Mouse (Mus musculus): ENCODE measurements at regions not wholly inside any gene's neighbourhood (a gene's known extent, or its start where the extent isn't known, plus 50 kb on each side); places are given as distances from the start of the nearest gene placed in this dataset.

GRCm38 (mm10) chr4:12629375-12629821, 457.6 kb upstream of the Fam92a start:
- DNase-seq (ENCODE audit: extremely low spot score in 1 of 2, low spot score in 1 of 2): no peak

- no peak for DNase-seq (ENCODE audit: extremely low spot score in 1 of 2, low spot score in 1 of 2)
These were observed 457.0 kb upstream of the Fam92a start for GRCm38 (mm10) chr4:12628702-12629374.

- DNase-seq (ENCODE audit: extremely low spot score in 1 of 2, low spot score in 1 of 2): no peak
These were observed 455.5 kb upstream of the Fam92a start for GRCm38 (mm10) chr4:12627158-12627871.

GRCm38 (mm10) chr4:12620756-12621270, 449.0 kb upstream of the Fam92a start:
- no peak for DNase-seq (ENCODE audit: extremely low spot score in 1 of 2, low spot score in 1 of 2)

- DNase-seq (ENCODE audit: extremely low spot score in 1 of 2, low spot score in 1 of 2): no peak
These were observed 448.4 kb upstream of the Fam92a start for GRCm38 (mm10) chr4:12620059-12620755.

GRCm38 (mm10) chr4:12616665-12617064, 444.9 kb upstream of the Fam92a start:
- DNase-seq (ENCODE audit: extremely low spot score in 1 of 2, low spot score in 1 of 2): no peak

GRCm38 (mm10) chr4:12611511-12611910, 439.7 kb upstream of the Fam92a start:
- no peak for DNase-seq (ENCODE audit: extremely low spot score in 1 of 2, low spot score in 1 of 2)

GRCm38 (mm10) chr4:12601165-12601919, 429.5 kb upstream of the Fam92a start:
- DNase-seq (ENCODE audit: extremely low spot score in 1 of 2, low spot score in 1 of 2): no peak

- DNase-seq (ENCODE audit: extremely low spot score in 1 of 2, low spot score in 1 of 2): peak; percentile 15 to 69
These were observed 424.1 kb upstream of the Fam92a start for GRCm38 (mm10) chr4:12595801-12596515.

- no peak for DNase-seq (ENCODE audit: extremely low spot score in 1 of 2, low spot score in 1 of 2)
These were observed 421.2 kb upstream of the Fam92a start for GRCm38 (mm10) chr4:12592973-12593372.

GRCm38 (mm10) chr4:12578102-12578501, 406.3 kb upstream of the Fam92a start:
- no peak for DNase-seq (ENCODE audit: extremely low spot score in 1 of 2, low spot score in 1 of 2)

- peak in 1 of 2 experiments; percentile 20 for DNase-seq (ENCODE audit: extremely low spot score in 1 of 2, low spot score in 1 of 2)
These were observed 400.1 kb upstream of the Fam92a start for GRCm38 (mm10) chr4:12571881-12572280.

- DNase-seq (ENCODE audit: extremely low spot score in 1 of 2, low spot score in 1 of 2): no peak
These were observed 398.9 kb upstream of the Fam92a start for GRCm38 (mm10) chr4:12570689-12571088.

- DNase-seq (ENCODE audit: extremely low spot score in 1 of 2, low spot score in 1 of 2): no peak
These were observed 395.8 kb upstream of the Fam92a start for GRCm38 (mm10) chr4:12567643-12568042.

- DNase-seq (ENCODE audit: extremely low spot score in 1 of 2, low spot score in 1 of 2): no peak
These were observed 391.2 kb upstream of the Fam92a start for GRCm38 (mm10) chr4:12563016-12563415.

GRCm38 (mm10) chr4:12560546-12560945, 388.7 kb upstream of the Fam92a start:
- no peak for DNase-seq (ENCODE audit: extremely low spot score in 1 of 2, low spot score in 1 of 2)

- no peak for DNase-seq (ENCODE audit: extremely low spot score in 1 of 2, low spot score in 1 of 2)
These were observed 388.2 kb upstream of the Fam92a start for GRCm38 (mm10) chr4:12560015-12560414.

GRCm38 (mm10) chr4:12557105-12557504, 385.3 kb upstream of the Fam92a start:
- DNase-seq (ENCODE audit: extremely low spot score in 1 of 2, low spot score in 1 of 2): no peak

- no peak for DNase-seq (ENCODE audit: extremely low spot score in 1 of 2, low spot score in 1 of 2)
These were observed 377.4 kb upstream of the Fam92a start for GRCm38 (mm10) chr4:12549265-12549664.

GRCm38 (mm10) chr4:12543906-12544305, 372.1 kb upstream of the Fam92a start:
- DNase-seq (ENCODE audit: extremely low spot score in 1 of 2, low spot score in 1 of 2): peak in 1 of 2 experiments; percentile 46
